Mouse (Mus musculus) neural tube, embryonic 14.5 days (tissue): ENCODE measurements at regions not wholly inside any gene's neighbourhood (a gene's known extent, or its start where the extent isn't known, plus 50 kb on each side); places are given as distances from the start of the nearest gene placed in this dataset.
A peak's percentile ranks its signal among the peaks of the same experiment; 100 is the strongest.

ENCODE experiments used
- ATAC-seq: fragments of 200-750 bp; cut with Nextera tagmentation; 2 replicates; pipeline ENCODE4 v1.8.0; 2017; ENCODE audit warnings: low read depth, mild to moderate bottlenecking, moderate TSS enrichment, moderate library complexity
- H3K27ac ChIP-seq: fragments of 300-500 bp; sonication (generic); 2 replicates; pipeline ENCODE4 v1.5.1; 2014; ENCODE audit warnings: low read depth, mild to moderate bottlenecking, control low read depth, low read length, moderate library complexity, mixed read lengths
- H3K27me3 ChIP-seq: fragments of 300-500 bp; sonication (generic); 2 replicates; pipeline ENCODE4 v1.6.1; 2014; ENCODE audit warnings: low read length; ENCODE audit not compliant: control insufficient read depth, insufficient read depth
- H3K36me3 ChIP-seq: fragments of 300-500 bp; sonication (generic); 2 replicates; pipeline ENCODE4 v1.6.1; 2014; ENCODE audit warnings: low read length, mixed read lengths; ENCODE audit not compliant: control insufficient read depth, insufficient read depth
- H3K4me1 ChIP-seq: fragments of 300-500 bp; sonication (generic); 2 replicates; pipeline ENCODE4 v1.6.1; 2014; ENCODE audit warnings: low read length; ENCODE audit not compliant: control insufficient read depth, insufficient read depth
- H3K4me2 ChIP-seq: fragments of 300-500 bp; sonication (generic); 2 replicates; pipeline ENCODE4 v1.6.1; 2014; ENCODE audit warnings: mild to moderate bottlenecking, low read depth, low read length, control low read depth
- H3K4me3 ChIP-seq: fragments of 300-500 bp; sonication (generic); 2 replicates; pipeline ENCODE4 v1.5.1; 2014; ENCODE audit warnings: low read depth, low read length, control low read depth, mixed read lengths
- H3K9ac ChIP-seq: fragments of 300-500 bp; sonication (generic); replicated peaks from 2 replicates; pipeline ENCODE4 v1.6.1; 2014; ENCODE audit warnings: low read depth, mild to moderate bottlenecking, control low read depth, low read length, mixed read lengths
- H3K9me3 ChIP-seq: fragments of 300-500 bp; sonication (generic); 2 replicates; pipeline ENCODE4 v1.6.1; 2016; ENCODE audit warnings: low read length; ENCODE audit not compliant: control insufficient read depth
- WGBS: fragments of 180-500 bp; shearing (Covaris S2); extraction: QIAGEN DNeasy Blood & Tissue Kit; methylation state at CpG from one replicate; pipeline ENCODE4 v1.1.7; 2014; 5-methylcytosine and 5-hydroxymethylcytosine counted together

DNA sequence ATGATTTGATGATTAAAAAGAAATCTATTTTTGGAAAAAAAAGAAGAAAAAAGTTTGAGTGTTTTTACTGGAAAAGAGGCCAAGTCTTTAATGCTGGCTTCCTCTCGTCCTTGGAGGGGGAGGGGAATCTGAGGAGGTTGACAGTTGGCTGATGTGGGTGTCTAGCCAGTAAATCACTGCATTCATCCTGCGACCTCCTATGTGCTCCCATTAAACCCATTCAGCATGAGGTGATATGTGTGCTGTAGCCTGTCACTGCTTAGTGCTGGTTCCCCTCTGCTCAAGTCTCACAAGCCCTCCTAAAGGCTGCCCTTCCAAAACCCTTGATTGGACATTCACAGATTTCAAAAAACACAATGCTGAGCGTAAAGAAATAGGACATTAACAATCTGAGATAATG, 68.7 kb downstream of the Atoh1 start:
- H3K4me2 ChIP-seq: no peak overlapping the region
- no peaks in the 10 kb centered on the region for H3K4me1 ChIP-seq
- H3K27me3 ChIP-seq: no peaks in the 10 kb centered on the region
- H3K27ac ChIP-seq: no peak overlapping the region
- ATAC-seq: no peak
- H3K36me3 ChIP-seq: no peaks in the 10 kb centered on the region
- H3K4me3 ChIP-seq: no peak overlapping the region
- 19% methylated on average over 3 of the region's 3 CpGs for WGBS
- no peaks in the 10 kb centered on the region for H3K9me3 ChIP-seq
- no peak overlapping the region for H3K9ac ChIP-seq

DNA sequence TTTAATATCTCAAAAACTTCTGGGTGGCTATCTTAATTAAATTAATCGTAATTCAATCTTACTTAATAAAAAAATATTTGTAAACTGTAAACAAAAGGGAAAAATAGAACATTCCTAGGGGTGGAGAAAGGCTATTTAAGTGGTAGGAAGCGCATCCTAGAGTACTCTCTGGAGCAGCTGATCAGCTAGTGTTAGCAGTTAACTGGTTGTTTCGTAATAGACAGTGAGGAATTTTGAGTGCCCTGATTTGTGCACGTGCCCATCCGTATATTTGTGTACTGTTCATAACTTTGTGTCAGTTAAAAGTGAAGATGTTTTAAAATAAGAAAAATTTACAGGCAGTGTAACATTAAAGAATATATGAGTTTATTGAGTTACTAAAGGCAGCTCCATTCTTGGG, 69.9 kb downstream of the Atoh1 start:
- Histone ChIP-seq H3K27me3 (no peaks in the 10 kb centered on the region), H3K4me3 (peak overlapping the region; percentile 41), H3K36me3 (no peaks in the 10 kb centered on the region), H3K4me2 (peak overlapping the region; percentile 89), H3K9ac (no peak overlapping the region), H3K4me1 (no peaks in the 10 kb centered on the region), H3K27ac (no peak overlapping the region), H3K9me3 (no peaks in the 10 kb centered on the region)
- ATAC-seq: peak; percentile 32; the same call in 1 of the 2 replicates
- WGBS: 48% methylated on average over 5 of the region's 5 CpGs

DNA sequence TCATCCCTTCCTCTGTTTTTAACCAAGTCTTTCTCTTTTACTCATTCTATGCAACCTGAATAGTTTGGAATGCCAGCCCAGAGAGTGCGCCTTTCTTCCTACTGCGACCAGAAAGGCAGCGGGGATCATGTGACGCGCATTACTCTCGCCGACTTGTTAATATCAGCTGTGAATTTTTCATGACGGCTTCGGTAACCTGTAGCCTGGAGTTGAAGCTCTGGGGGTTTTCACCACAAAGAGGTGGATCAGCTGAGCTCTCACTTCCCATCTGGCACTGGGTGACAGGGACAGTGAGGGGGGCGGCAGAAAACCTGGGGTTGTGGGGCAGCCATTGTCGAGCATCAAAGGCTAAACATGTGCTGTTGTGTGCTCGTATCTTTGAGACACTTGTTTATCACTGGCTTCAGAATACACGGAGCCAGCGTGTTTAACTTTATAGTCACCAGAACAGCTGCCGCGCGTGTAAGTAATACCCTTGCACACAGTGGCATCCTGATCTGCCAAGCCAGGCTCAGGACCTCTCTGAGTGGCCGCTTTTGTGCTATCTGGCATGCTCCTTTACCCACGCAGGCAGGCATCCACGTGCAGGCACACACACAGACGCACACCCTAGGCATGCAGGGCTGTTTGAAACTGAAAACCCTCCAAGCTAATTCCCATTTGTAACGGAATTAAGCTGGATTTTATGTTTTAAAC, 70.5 kb downstream of the Atoh1 start:
- Histone ChIP-seq H3K9me3 (no peaks in the 10 kb centered on the region), H3K4me1 (no peaks in the 10 kb centered on the region), H3K4me2 (peak overlapping the region; percentile 89), H3K4me3 (peak overlapping the region; percentile 41), H3K27ac (no peak overlapping the region), H3K9ac (0 out of 2 replicates have a peak overlapping the region, but pooled peaks have one; percentile 37), H3K27me3 (no peaks in the 10 kb centered on the region), H3K36me3 (no peaks in the 10 kb centered on the region)
- peak; percentile 82 for ATAC-seq
- WGBS: 5% methylated on average over 22 of the region's 22 CpGs

DNA sequence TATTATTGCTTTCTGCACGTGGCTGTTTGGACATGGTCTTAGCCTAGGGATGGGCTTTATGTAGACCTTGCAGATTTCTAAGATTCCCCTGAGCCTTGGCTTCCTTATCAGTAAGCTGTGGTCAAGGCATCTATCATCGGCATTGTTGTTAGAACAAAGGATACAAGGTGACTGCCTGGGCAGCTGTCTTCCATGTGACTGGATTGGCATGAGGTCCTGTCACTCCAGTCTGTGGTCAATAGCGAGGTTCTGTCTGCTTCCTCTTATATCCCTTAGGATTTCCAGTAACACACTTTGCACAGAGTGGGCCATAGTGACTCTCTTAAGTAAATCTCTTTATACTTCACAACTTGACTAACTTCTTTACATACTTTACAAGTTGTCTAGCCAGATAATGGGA, 72.0 kb downstream of the Atoh1 start:
- ATAC-seq: no peak

DNA sequence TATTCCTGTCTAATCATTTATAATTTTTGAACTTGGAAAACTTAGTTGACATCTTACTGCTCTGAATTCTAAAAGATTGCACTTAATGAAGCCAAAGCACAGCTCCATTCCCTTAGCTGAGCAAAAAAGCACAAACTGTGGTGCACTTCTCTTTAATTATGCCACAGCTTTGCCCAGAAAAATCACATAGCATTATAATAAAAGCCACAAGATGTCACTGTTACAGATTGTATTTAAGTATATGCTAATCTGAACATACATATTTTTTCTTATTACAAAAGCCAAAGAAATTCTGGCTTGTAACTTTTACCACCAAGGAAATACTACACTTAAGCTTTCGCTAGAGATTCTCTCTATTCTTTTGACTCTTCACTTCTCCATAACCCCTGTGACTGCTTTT, 86.2 kb downstream of the Atoh1 start:
- Histone ChIP-seq H3K4me1 (no peaks in the 10 kb centered on the region), H3K4me3 (no peak overlapping the region), H3K36me3 (no peaks in the 10 kb centered on the region), H3K9me3 (no peaks in the 10 kb centered on the region), H3K4me2 (no peak overlapping the region), H3K9ac (no peak overlapping the region), H3K27ac (no peak overlapping the region), H3K27me3 (no peaks in the 10 kb centered on the region)
- 96% methylated on average over 1 of the region's 1 CpGs for WGBS
- ATAC-seq: no peak

More for the DNA sequence above, 72.0 kb downstream of the Atoh1 start:
- Histone ChIP-seq H3K36me3 (no peaks in the 10 kb centered on the region), H3K9me3 (no peaks in the 10 kb centered on the region), H3K4me1 (no peaks in the 10 kb centered on the region), H3K4me2 (no peak overlapping the region), H3K4me3 (no peak overlapping the region), H3K27me3 (no peaks in the 10 kb centered on the region), H3K27ac (no peak overlapping the region), H3K9ac (no peak overlapping the region)
- 55% methylated on average over 3 of the region's 3 CpGs for WGBS

DNA sequence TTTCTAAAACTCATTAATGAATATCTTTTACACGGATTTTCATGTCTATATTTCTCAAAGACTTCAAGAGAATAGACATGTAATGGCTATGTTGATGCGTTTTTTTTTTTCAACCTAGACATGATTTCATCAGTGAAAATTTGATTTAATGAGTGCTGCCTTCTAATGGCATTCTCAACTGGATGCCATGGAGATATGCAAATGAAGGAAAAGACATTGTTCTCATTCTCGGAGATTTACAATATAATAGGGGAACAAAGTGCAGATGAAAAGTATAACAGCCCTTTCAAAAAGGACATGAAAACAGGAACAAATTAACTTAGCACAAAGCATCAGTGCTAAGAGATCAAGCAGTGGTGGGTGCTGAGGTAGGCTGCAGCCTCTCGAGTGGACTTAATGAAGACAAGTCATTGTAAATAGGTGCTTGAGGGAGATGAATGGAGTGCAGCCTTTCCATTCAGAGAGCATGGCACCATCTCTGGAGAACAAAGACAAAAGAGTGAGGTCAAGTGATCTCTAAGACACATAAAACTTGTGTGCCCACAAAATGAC, 120.2 kb downstream of the Atoh1 start:
- Histone ChIP-seq H3K27me3 (no peaks in the 10 kb centered on the region), H3K9ac (no peak overlapping the region), H3K36me3 (no peaks in the 10 kb centered on the region), H3K9me3 (no peaks in the 10 kb centered on the region), H3K4me2 (no peak overlapping the region), H3K4me1 (no peaks in the 10 kb centered on the region), H3K4me3 (no peak overlapping the region), H3K27ac (no peak overlapping the region)
- 30% methylated on average over 4 of the region's 4 CpGs for WGBS
- ATAC-seq: no peak

DNA sequence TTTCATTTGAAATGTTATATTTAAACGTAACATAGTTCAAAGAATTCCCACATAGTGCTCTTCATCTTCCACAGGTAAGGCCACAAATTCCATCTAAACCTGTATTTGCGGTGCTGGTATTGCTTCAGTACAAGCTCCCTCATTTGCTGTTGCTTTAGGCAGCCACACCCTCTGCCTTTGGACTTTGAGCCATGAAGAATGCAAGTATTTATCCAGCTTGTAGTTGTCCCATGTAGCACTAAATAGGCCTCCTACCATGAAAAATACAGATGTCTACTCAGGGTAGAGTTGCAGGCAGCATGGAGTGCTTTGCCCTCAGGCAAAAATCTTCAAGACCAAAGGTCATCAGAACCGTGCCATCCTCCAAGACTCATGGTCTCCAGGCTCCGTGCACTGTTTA, 134.0 kb downstream of the Atoh1 start:
- no peak for ATAC-seq
- 84% methylated on average over 4 of the region's 4 CpGs for WGBS
- no peaks in the 10 kb centered on the region for H3K4me1 ChIP-seq
- no peaks in the 10 kb centered on the region for H3K9me3 ChIP-seq
- H3K36me3 ChIP-seq: no peaks in the 10 kb centered on the region
- H3K9ac ChIP-seq: no peak overlapping the region
- H3K4me3 ChIP-seq: no peak overlapping the region
- no peaks in the 10 kb centered on the region for H3K27me3 ChIP-seq
- H3K4me2 ChIP-seq: no peak overlapping the region
- H3K27ac ChIP-seq: no peak overlapping the region

DNA sequence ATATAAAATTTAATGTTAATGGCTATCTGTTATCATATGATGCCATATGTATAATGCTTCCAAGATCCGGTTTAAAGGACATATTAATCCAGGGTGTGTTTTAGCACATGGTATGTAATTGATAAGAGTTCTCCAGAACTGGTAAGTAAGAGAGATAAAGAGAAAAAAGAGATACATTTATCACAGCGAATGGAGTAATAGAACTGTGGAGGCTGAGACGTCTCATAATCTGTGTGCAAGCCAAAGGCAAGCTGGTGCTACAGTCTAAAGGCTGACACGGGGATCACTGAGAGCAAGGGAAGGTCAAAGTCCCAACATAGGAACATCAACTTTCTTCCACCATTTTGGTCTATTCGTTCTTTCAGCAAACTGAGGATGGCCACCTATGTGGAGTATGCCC, 146.0 kb upstream of the Smarcad1 start:
- H3K4me1 ChIP-seq: no peaks in the 10 kb centered on the region
- 89% methylated on average over 5 of the region's 5 CpGs for WGBS

More for the DNA sequence above, 146.0 kb upstream of the Smarcad1 start:
- Histone ChIP-seq H3K9me3 (no peaks in the 10 kb centered on the region), H3K4me3 (no peak overlapping the region), H3K4me2 (no peak overlapping the region), H3K27me3 (no peaks in the 10 kb centered on the region), H3K36me3 (no peaks in the 10 kb centered on the region), H3K9ac (no peak overlapping the region), H3K27ac (no peak overlapping the region)
- ATAC-seq: no peak
